Mouse (Mus musculus): Measurements from ENCODE around the gene Tac4. TPM values are rescaled to one million over a fixed set of nuclear protein-coding genes. Genes with fewer than 3 reads are reported as not detected.

Gene Tac4
- total RNA-seq, 1 experiment = 0.18 TPM

DNA sequence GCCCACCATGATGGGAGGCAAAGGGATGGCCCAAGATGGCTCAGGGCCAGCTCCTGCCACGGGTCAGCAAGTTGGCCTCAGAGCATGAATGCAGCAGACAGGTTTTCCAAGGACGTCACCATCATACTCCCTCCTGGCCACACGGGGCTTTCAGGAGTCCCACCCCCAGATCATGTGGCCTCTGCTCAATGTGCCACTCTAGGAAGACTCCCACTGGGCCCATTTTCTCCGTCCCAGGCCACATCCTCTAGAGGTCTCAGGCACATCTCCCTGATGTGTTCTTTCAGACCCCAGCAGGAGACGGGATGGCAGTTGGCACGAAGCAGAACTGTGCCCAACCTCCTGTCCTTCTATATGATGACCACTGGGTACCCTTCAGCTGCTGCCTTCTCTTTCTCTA is 18.7 kb upstream of the Tac4 start:
- no peak for DNase-seq (ENCODE audit: low read depth, low spot score)
- in situ Hi-C loops (cut with MboI; ENCODE audit: low sequenced_read_pairs in 2 of 2, unreplicated experiment in 2 of 2) = no loop called here
- H3K36me3 ChIP-seq (ENCODE audit: control insufficient read depth, insufficient read depth, low read length, poor library complexity, severe bottlenecking) = no peaks in the 10 kb centered on the region
- peaks cover 0 to 10% of the 10 kb centered on the region in 2 experiments; a peak in 2 of 4 replicates for H3K4me1 ChIP-seq (ENCODE audit: control insufficient read depth in 2 of 2, insufficient read depth in 2 of 2, low read length in 2 of 2, poor library complexity in 1 of 2)
- TF ChIP-seq ZNF384 (IDR thresholded peaks at IDR 0.05; ENCODE audit: low read depth, low read length) (no peak), CHD2 (IDR thresholded peaks at IDR 0.05; ENCODE audit: low read depth, low read length) (no peak), MAFK (IDR thresholded peaks at IDR 0.05; ENCODE audit: insufficient read depth, low read depth, low read length) (no peak), ZC3H11A (IDR thresholded peaks at IDR 0.05; ENCODE audit: borderline replicate concordance, low read depth, low read length) (no peak), HCFC1 (IDR thresholded peaks at IDR 0.05; ENCODE audit: borderline replicate concordance, insufficient read depth, low read length) (no peak)
- H3K4me3 ChIP-seq (ENCODE audit: insufficient read depth in 1 of 2, low read depth in 1 of 2, low read length in 2 of 2, poor library complexity in 1 of 2, severe bottlenecking in 1 of 2) = no peak overlapping the region
- no peak overlapping the region for H3K9ac ChIP-seq (ENCODE audit: insufficient read depth, low read depth, low read length, poor library complexity, severe bottlenecking)
- H3K27ac ChIP-seq (ENCODE audit: insufficient read depth, low read depth, low read length, poor library complexity, severe bottlenecking) = no peak overlapping the region
- no peaks in the 10 kb centered on the region for H3K9me3 ChIP-seq (ENCODE audit: control insufficient read depth, insufficient read depth, low read depth, low read length)

DNA sequence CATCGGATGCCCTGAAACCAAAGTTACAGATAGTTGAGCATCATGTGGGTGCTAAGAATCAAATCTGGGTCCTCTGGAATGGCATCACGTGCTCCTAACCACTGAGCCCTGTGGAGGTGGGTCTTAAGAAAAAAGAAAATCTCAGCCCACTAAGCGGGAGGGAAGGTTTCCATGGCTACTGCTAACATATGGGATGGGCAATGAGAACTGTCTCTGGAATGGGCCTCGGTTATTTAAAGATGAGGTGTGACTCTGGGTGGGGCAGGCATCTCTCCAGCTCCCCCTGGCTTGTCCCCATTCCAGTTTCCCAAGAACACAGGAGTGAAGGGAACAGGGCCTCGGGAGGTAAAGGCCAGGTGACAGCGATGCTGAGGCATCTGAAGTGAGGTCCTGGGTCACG is 15.9 kb upstream of the Tac4 start:
- in situ Hi-C loops (cut with MboI; ENCODE audit: low sequenced_read_pairs in 2 of 2, unreplicated experiment in 2 of 2) = no loop called here
- H3K4me3 ChIP-seq (ENCODE audit: insufficient read depth in 1 of 2, low read depth in 1 of 2, low read length in 2 of 2, poor library complexity in 1 of 2, severe bottlenecking in 1 of 2) = no peak overlapping the region
- no peak for TF ChIP-seq MAFK (IDR thresholded peaks at IDR 0.05; ENCODE audit: insufficient read depth, low read depth, low read length)
- TF ChIP-seq HCFC1 (IDR thresholded peaks at IDR 0.05; ENCODE audit: borderline replicate concordance, insufficient read depth, low read length) = no peak
- no peak for TF ChIP-seq ZNF384 (IDR thresholded peaks at IDR 0.05; ENCODE audit: low read depth, low read length)
- no peak for TF ChIP-seq ZC3H11A (IDR thresholded peaks at IDR 0.05; ENCODE audit: borderline replicate concordance, low read depth, low read length)
- TF ChIP-seq CHD2 (IDR thresholded peaks at IDR 0.05; ENCODE audit: low read depth, low read length) = no peak
- no peaks in the 10 kb centered on the region for H3K9me3 ChIP-seq (ENCODE audit: control insufficient read depth, insufficient read depth, low read depth, low read length)
- DNase-seq (ENCODE audit: low read depth, low spot score) = no peak
- H3K9ac ChIP-seq (ENCODE audit: insufficient read depth, low read depth, low read length, poor library complexity, severe bottlenecking) = no peak overlapping the region
- no peaks in the 10 kb centered on the region for H3K36me3 ChIP-seq (ENCODE audit: control insufficient read depth, insufficient read depth, low read length, poor library complexity, severe bottlenecking)
- H3K4me1 ChIP-seq (ENCODE audit: control insufficient read depth in 2 of 2, insufficient read depth in 2 of 2, low read length in 2 of 2, poor library complexity in 1 of 2) = peaks cover 0 to 6% of the 10 kb centered on the region in 2 experiments; a peak in 1 of 4 replicates
- no peak overlapping the region for H3K27ac ChIP-seq (ENCODE audit: insufficient read depth, low read depth, low read length, poor library complexity, severe bottlenecking)

DNA sequence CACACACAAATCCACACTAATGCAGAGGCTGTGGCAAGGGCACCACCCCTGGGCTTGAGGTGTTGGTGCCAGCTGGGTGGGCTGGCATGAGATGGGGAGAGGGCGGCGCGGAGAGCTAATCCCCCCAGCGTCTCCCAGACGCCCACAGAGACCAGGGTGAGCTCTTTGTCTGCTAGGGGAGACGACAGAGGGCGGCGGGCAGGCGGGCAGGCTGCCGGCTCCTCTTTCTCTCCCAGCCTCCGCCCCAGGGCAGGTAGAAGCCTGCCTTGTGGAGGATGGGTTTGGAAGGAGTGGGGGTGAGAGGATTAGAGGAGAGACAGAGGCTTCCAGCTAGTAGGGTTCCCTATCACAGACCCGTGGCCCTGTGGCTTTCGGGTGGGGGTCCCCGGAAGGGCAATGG is 14.3 kb upstream of the Tac4 start:
- in situ Hi-C loops (cut with MboI; ENCODE audit: low sequenced_read_pairs in 2 of 2, unreplicated experiment in 2 of 2) = no loop called here
- H3K9me3 ChIP-seq (ENCODE audit: control insufficient read depth, insufficient read depth, low read depth, low read length) = no peaks in the 10 kb centered on the region
- DNase-seq (ENCODE audit: low read depth, low spot score) = no peak
- TF ChIP-seq ZNF384 (IDR thresholded peaks at IDR 0.05; ENCODE audit: low read depth, low read length) (no peak), HCFC1 (IDR thresholded peaks at IDR 0.05; ENCODE audit: borderline replicate concordance, insufficient read depth, low read length) (no peak), MAFK (IDR thresholded peaks at IDR 0.05; ENCODE audit: insufficient read depth, low read depth, low read length) (no peak), ZC3H11A (IDR thresholded peaks at IDR 0.05; ENCODE audit: borderline replicate concordance, low read depth, low read length) (no peak), CHD2 (IDR thresholded peaks at IDR 0.05; ENCODE audit: low read depth, low read length) (no peak)
- H3K9ac ChIP-seq (ENCODE audit: insufficient read depth, low read depth, low read length, poor library complexity, severe bottlenecking) = no peak overlapping the region
- no peak overlapping the region for H3K4me3 ChIP-seq (ENCODE audit: insufficient read depth in 1 of 2, low read depth in 1 of 2, low read length in 2 of 2, poor library complexity in 1 of 2, severe bottlenecking in 1 of 2)
- H3K36me3 ChIP-seq (ENCODE audit: control insufficient read depth, insufficient read depth, low read length, poor library complexity, severe bottlenecking) = no peaks in the 10 kb centered on the region
- H3K4me1 ChIP-seq (ENCODE audit: control insufficient read depth in 2 of 2, insufficient read depth in 2 of 2, low read length in 2 of 2, poor library complexity in 1 of 2) = peaks cover 0 to 3% of the 10 kb centered on the region in 2 experiments; a peak in 1 of 4 replicates
- no peak overlapping the region for H3K27ac ChIP-seq (ENCODE audit: insufficient read depth, low read depth, low read length, poor library complexity, severe bottlenecking)

DNA sequence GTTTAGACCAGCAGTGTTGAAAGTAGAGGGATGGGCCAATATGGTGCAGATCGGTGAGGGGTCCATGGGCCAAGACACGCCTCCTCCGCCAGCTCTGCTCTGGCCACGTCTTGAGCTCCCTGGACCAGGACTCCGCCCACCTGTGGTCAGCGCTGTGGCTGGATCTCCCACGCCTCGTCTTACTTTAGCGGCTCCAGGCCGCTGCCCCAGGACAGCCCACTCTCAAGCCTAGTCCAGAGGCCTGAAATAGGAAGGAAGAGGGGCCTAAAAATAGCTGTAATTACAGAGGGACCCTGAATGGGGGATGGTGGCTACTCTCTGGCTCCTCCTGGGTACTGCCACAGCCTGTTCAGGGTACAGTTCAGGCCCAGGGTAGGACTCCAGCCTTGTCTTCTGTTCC is 11.2 kb upstream of the Tac4 start:
- Histone ChIP-seq H3K27ac (ENCODE audit: insufficient read depth, low read depth, low read length, poor library complexity, severe bottlenecking) (no peak overlapping the region), H3K4me3 (ENCODE audit: insufficient read depth in 1 of 2, low read depth in 1 of 2, low read length in 2 of 2, poor library complexity in 1 of 2, severe bottlenecking in 1 of 2) (no peak overlapping the region), H3K9me3 (ENCODE audit: control insufficient read depth, insufficient read depth, low read depth, low read length) (no peaks in the 10 kb centered on the region), H3K9ac (ENCODE audit: insufficient read depth, low read depth, low read length, poor library complexity, severe bottlenecking) (no peak overlapping the region), H3K36me3 (ENCODE audit: control insufficient read depth, insufficient read depth, low read length, poor library complexity, severe bottlenecking) (no peaks in the 10 kb centered on the region), H3K4me1 (ENCODE audit: control insufficient read depth in 2 of 2, insufficient read depth in 2 of 2, low read length in 2 of 2, poor library complexity in 1 of 2) (peaks cover 0 to 4% of the 10 kb centered on the region in 2 experiments; a peak in 1 of 4 replicates)
- no peak for TF ChIP-seq MAFK (IDR thresholded peaks at IDR 0.05; ENCODE audit: insufficient read depth, low read depth, low read length)
- no peak for TF ChIP-seq HCFC1 (IDR thresholded peaks at IDR 0.05; ENCODE audit: borderline replicate concordance, insufficient read depth, low read length)
- no peak for TF ChIP-seq CHD2 (IDR thresholded peaks at IDR 0.05; ENCODE audit: low read depth, low read length)
- TF ChIP-seq ZC3H11A (IDR thresholded peaks at IDR 0.05; ENCODE audit: borderline replicate concordance, low read depth, low read length) = no peak
- no peak for TF ChIP-seq ZNF384 (IDR thresholded peaks at IDR 0.05; ENCODE audit: low read depth, low read length)
- in situ Hi-C loops (cut with MboI; ENCODE audit: low sequenced_read_pairs in 2 of 2, unreplicated experiment in 2 of 2) = loop anchor here in 1 of 2 experiments (10.0 kb wide), 1 partner anchor 275 kb away; no protein-coding TSS in a partner anchor
- no peak for DNase-seq (ENCODE audit: low read depth, low spot score)
